8 mouse cellular contexts compared by ENCODE assay signal in genomic region chr11:120850331-120851030, GRCm38 (mm10). TPM values are rescaled to one million over a fixed set of nuclear protein-coding genes. Genes with fewer than 3 reads are reported as not detected.
DNase-seq lines count a peak whose midpoint lies in the region; ATAC-seq and TF ChIP-seq lines count a peak whose summit lies in the region.

No protein-coding gene starts in this region.

- 56% methylated on average over 2 of the region's 2 CpGs for WGBS in limb, embryonic 10.5 days
- 65% methylated on average over 2 of the region's 2 CpGs for WGBS in forebrain, embryonic 10.5 days

- H3K36me3 ChIP-seq in limb, embryonic 10.5 days: peaks cover 17% of the 10 kb centered on the region
- H3K36me3 ChIP-seq in forebrain, embryonic 10.5 days (replicated peaks): peaks cover 34% of the 10 kb centered on the region

- no peak for TF ChIP-seq CTCF in gastrocnemius, adult 2 months (IDR thresholded peaks at IDR 0.05)

- intact Hi-C loops in gastrocnemius, adult 2 months (cut with DNase I): no loop called here

- H3K27ac ChIP-seq in gastrocnemius, adult 2 months: peak overlapping the region; percentile 16
- H3K27ac ChIP-seq in limb, embryonic 10.5 days: peak overlapping the region; percentile 22
- H3K27ac ChIP-seq in forebrain, embryonic 10.5 days: no peak overlapping the region

- no peaks in the 10 kb centered on the region for H3K9me3 ChIP-seq in limb, embryonic 10.5 days (replicated peaks)
- H3K9me3 ChIP-seq in forebrain, embryonic 10.5 days: no peaks in the 10 kb centered on the region

- peaks cover 12% of the 10 kb centered on the region for H3K4me1 ChIP-seq in limb, embryonic 10.5 days
- H3K4me1 ChIP-seq in forebrain, embryonic 10.5 days: peaks cover 21% of the 10 kb centered on the region

- no peaks in the 10 kb centered on the region for H3K27me3 ChIP-seq in limb, embryonic 10.5 days (ENCODE audit: low read depth, poor library complexity, severe bottlenecking)
- no peaks in the 10 kb centered on the region for H3K27me3 ChIP-seq in forebrain, embryonic 10.5 days (ENCODE audit: poor library complexity, severe bottlenecking)

- no peak overlapping the region for H3K4me3 ChIP-seq in gastrocnemius, adult 2 months
- no peak overlapping the region for H3K4me3 ChIP-seq in limb, embryonic 10.5 days
- no peak overlapping the region for H3K4me3 ChIP-seq in forebrain, embryonic 10.5 days

- no peak for DNase-seq in gastrocnemius, adult 2 months
- no peak for DNase-seq in gastrocnemius, adult 18-20 months (ENCODE audit: low spot score)
- DNase-seq in NIH3T3 (ENCODE audit: low read depth): peak; percentile 9
- no peak for DNase-seq in limb, embryonic 10.5 days (ENCODE audit: low spot score)
- DNase-seq in cerebellum, postnatal 25 days: no peak
- no peak for DNase-seq in ovary, adult 18-20 months (ENCODE audit: low spot score)
- no peak for DNase-seq in forebrain, embryonic 10.5 days (ENCODE audit: extremely low spot score, low spot score)

- ATAC-seq in megakaryocyte-erythroid progenitor cell, adult 5-6 weeks (replicated peaks; ENCODE audit: low FRiP score, low TSS enrichment, poor library complexity, severe bottlenecking): peak; percentile 76

RNA-seq across cellular contexts. Expression of gene Fasn, which starts 26.1 kb away (rescaled TPM):
- 10 to 100 TPM in 1 of 2 experiments, 1 to 10 TPM in 1; 6.8 to 20.0 TPM for total RNA-seq in gastrocnemius, adult 2 months (2021)
- 10 to 100 TPM; 11.4 to 17.1 TPM for total RNA-seq in gastrocnemius, adult 18-20 months (2021)
- 125 and 139 TPM in 2 replicates for polyA plus RNA-seq in limb, embryonic 10.5 days (2016; fragmentation: Nextera tagmentation; extraction: Ambion mirVana)
- total RNA-seq in megakaryocyte-erythroid progenitor cell, adult 5-6 weeks (2014; fragmentation: Nextera tagmentation): 92.0 and 92.3 TPM in 2 replicates
- 27.2 and 34.0 TPM in 2 replicates for total RNA-seq in megakaryocyte-erythroid progenitor cell, adult 5-6 weeks (2017)
- 134 and 144 TPM in 2 replicates for polyA plus RNA-seq in forebrain, embryonic 10.5 days (2016; fragmentation: Nextera tagmentation; extraction: Ambion mirVana)

RNA-seq across cellular contexts. Expression of gene Dus1l, which starts 54.3 kb away (rescaled TPM):
- total RNA-seq in gastrocnemius, adult 2 months (2021): 10 to 100 TPM; 31.2 to 31.5 TPM
- 10 to 100 TPM; 27.6 to 28.6 TPM for total RNA-seq in gastrocnemius, adult 18-20 months (2021)
- polyA plus RNA-seq in limb, embryonic 10.5 days (2016; fragmentation: Nextera tagmentation; extraction: Ambion mirVana): 122 and 136 TPM in 2 replicates
- total RNA-seq in megakaryocyte-erythroid progenitor cell, adult 5-6 weeks (2014; fragmentation: Nextera tagmentation): 150 TPM in 2 replicates
- total RNA-seq in megakaryocyte-erythroid progenitor cell, adult 5-6 weeks (2017): 68.4 and 87.6 TPM in 2 replicates
- polyA plus RNA-seq in forebrain, embryonic 10.5 days (2016; fragmentation: Nextera tagmentation; extraction: Ambion mirVana): 110 and 111 TPM in 2 replicates
